Mouse (Mus musculus): ENCODE measurements around the gene Kif22.

The Kif22 gene

GRCm38 (mm10) chr7:126984667-126985444, 57.4 kb downstream of the Kif22 start:
- no peak for DNase-seq (ENCODE audit: low spot score)

GRCm38 (mm10) chr7:126983113-126983512, 59.2 kb downstream of the Kif22 start:
- no peak for DNase-seq (ENCODE audit: low spot score)

GRCm38 (mm10) chr7:126982054-126982453, 60.2 kb downstream of the Kif22 start:
- DNase-seq (ENCODE audit: low spot score), result peak; percentile 42

GRCm38 (mm10) chr7:126981601-126982000, 60.7 kb downstream of the Kif22 start:
- no peak for DNase-seq (ENCODE audit: low spot score)

- DNase-seq (ENCODE audit: low spot score), result no peak
Measured at GRCm38 (mm10) chr7:126978841-126979240, 63.4 kb downstream of the Kif22 start.
